Mouse (Mus musculus): Measurements from ENCODE around the gene Rufy4.

Rufy4 gene

GRCm38 (mm10) chr1:74124991-74125552 is at the start of gene Rufy4:
Rufy4 (plus strand) TSS chr1:74125541.
- peak; percentile 60 for DNase-seq (ENCODE audit: low spot score)

- DNase-seq (ENCODE audit: low spot score): no peak
Measured at GRCm38 (mm10) chr1:74076230-74076629, 49.1 kb upstream of the Rufy4 start.

GRCm38 (mm10) chr1:74077353-74077752 is 48.0 kb upstream of the Rufy4 start:
- DNase-seq (ENCODE audit: low spot score): no peak

- peak; percentile 70 for DNase-seq (ENCODE audit: low spot score)
Measured at GRCm38 (mm10) chr1:74081573-74081989, 43.8 kb upstream of the Rufy4 start.

GRCm38 (mm10) chr1:74082841-74083463 is 42.4 kb upstream of the Rufy4 start:
- DNase-seq (ENCODE audit: low spot score): no peak

GRCm38 (mm10) chr1:74084065-74084705 is 41.2 kb upstream of the Rufy4 start:
- no peak for DNase-seq (ENCODE audit: low spot score)

- DNase-seq (ENCODE audit: low spot score): no peak
Measured at GRCm38 (mm10) chr1:74084752-74085151, 40.6 kb upstream of the Rufy4 start.

GRCm38 (mm10) chr1:74085566-74085965 is 39.8 kb upstream of the Rufy4 start:
- DNase-seq (ENCODE audit: low spot score): no peak

GRCm38 (mm10) chr1:74088569-74088968 is 36.8 kb upstream of the Rufy4 start:
- no peak for DNase-seq (ENCODE audit: low spot score)

- no peak for DNase-seq (ENCODE audit: low spot score)
Measured at GRCm38 (mm10) chr1:74090329-74090728, 35.0 kb upstream of the Rufy4 start.

- no peak for DNase-seq (ENCODE audit: low spot score)
Measured at GRCm38 (mm10) chr1:74091138-74091537, 34.2 kb upstream of the Rufy4 start.

GRCm38 (mm10) chr1:74091611-74092224 is 33.6 kb upstream of the Rufy4 start:
- DNase-seq (ENCODE audit: low spot score): peak; percentile 62

- DNase-seq (ENCODE audit: low spot score): peak; percentile 85
Measured at GRCm38 (mm10) chr1:74092242-74092641, 33.1 kb upstream of the Rufy4 start.

GRCm38 (mm10) chr1:74093447-74093846 is 31.9 kb upstream of the Rufy4 start:
- no peak for DNase-seq (ENCODE audit: low spot score)

- DNase-seq (ENCODE audit: low spot score): no peak
Measured at GRCm38 (mm10) chr1:74094497-74095270, 30.7 kb upstream of the Rufy4 start.

- no peak for DNase-seq (ENCODE audit: low spot score)
Measured at GRCm38 (mm10) chr1:74095296-74095695, 30.0 kb upstream of the Rufy4 start.

GRCm38 (mm10) chr1:74095728-74096127 is 29.6 kb upstream of the Rufy4 start:
- DNase-seq (ENCODE audit: low spot score): no peak

- DNase-seq (ENCODE audit: low spot score): no peak
Measured at GRCm38 (mm10) chr1:74098004-74099000, 27.0 kb upstream of the Rufy4 start.

- no peak for DNase-seq (ENCODE audit: low spot score)
Measured at GRCm38 (mm10) chr1:74099001-74099435, 26.3 kb upstream of the Rufy4 start.

- no peak for DNase-seq (ENCODE audit: low spot score)
Measured at GRCm38 (mm10) chr1:74103654-74104353, 21.5 kb upstream of the Rufy4 start.
